Mouse (Mus musculus) liver, embryonic 14.5 days (tissue): Measurements from ENCODE around the gene Pacs2.

Experiments used
- CTCF ChIP-seq: IDR thresholded peaks from 2 replicates; pipeline ENCODE4 v1.5.1; 2016; ENCODE audit warnings: antibody characterized with exemption, low read depth, control low read depth
- EP300 ChIP-seq: IDR thresholded peaks from 2 replicates; pipeline ENCODE4 v1.6.1; 2016; ENCODE audit warnings: antibody characterized with exemption, low read depth

- TF ChIP-seq CTCF (no peak), EP300 (no peak)
Measured at GRCm38 (mm10) chr12:113017429-113017984, 3.2 kb downstream of the Pacs2 start.
